Mouse (Mus musculus) forebrain, embryonic 11.5 days (tissue): Measurements from ENCODE around the gene Nphp1. TPM values are rescaled to one million over a fixed set of nuclear protein-coding genes. Genes with fewer than 3 reads are reported as not detected.

Experiments
- ATAC-seq: fragments of 200-750 bp; cut with Nextera tagmentation; replicated peaks from 2 replicates; pipeline ENCODE4 v1.8.0; 2017; ENCODE audit warnings: moderate TSS enrichment; ENCODE audit not compliant: low FRiP score
- DNase-seq: peaks from one replicate; pipeline ENCODE4 v3.0.0-alpha.2; 2017; ENCODE audit warnings: low spot score
- H3K27ac ChIP-seq: fragments of 300-500 bp; sonication (generic); 2 replicates; pipeline ENCODE4 v1.5.1; 2014; ENCODE audit warnings: low read depth, low read length
- H3K27me3 ChIP-seq: fragments of 300-500 bp; sonication (generic); 2 replicates; pipeline ENCODE4 v1.6.1; 2014; ENCODE audit warnings: mild to moderate bottlenecking, low read length, mixed read lengths; ENCODE audit not compliant: control insufficient read depth, insufficient read depth
- H3K36me3 ChIP-seq: fragments of 300-500 bp; sonication (generic); 2 replicates; pipeline ENCODE4 v1.6.1; 2014; ENCODE audit warnings: mild to moderate bottlenecking, low read length, moderate library complexity, mixed read lengths; ENCODE audit not compliant: control insufficient read depth, insufficient read depth
- H3K4me1 ChIP-seq: fragments of 300-500 bp; sonication (generic); replicated peaks from 2 replicates; pipeline ENCODE4 v1.6.1; 2014; ENCODE audit warnings: low read length, mixed read lengths; ENCODE audit not compliant: control insufficient read depth, insufficient read depth
- H3K4me2 ChIP-seq: fragments of 300-500 bp; sonication (generic); 2 replicates; pipeline ENCODE4 v1.6.1; 2014; ENCODE audit warnings: low read depth, mild to moderate bottlenecking, low read length, moderate library complexity, mixed read lengths; ENCODE audit not compliant: severe bottlenecking
- H3K4me3 ChIP-seq: fragments of 300-500 bp; sonication (generic); 2 replicates; pipeline ENCODE4 v1.5.1; 2014; ENCODE audit warnings: low read depth, low read length
- H3K9ac ChIP-seq: fragments of 300-500 bp; sonication (generic); 2 replicates; pipeline ENCODE4 v1.6.1; 2014; ENCODE audit warnings: low read length
- H3K9me3 ChIP-seq: fragments of 300-500 bp; sonication (generic); 2 replicates; pipeline ENCODE4 v1.6.1; 2016; ENCODE audit warnings: low read length, mixed read lengths; ENCODE audit not compliant: control insufficient read depth
- WGBS: fragments of 180-500 bp; shearing (Covaris S2); extraction: QIAGEN DNeasy Blood & Tissue Kit; methylation state at CpG from one replicate; pipeline ENCODE4 v1.1.7; 2014; 5-methylcytosine and 5-hydroxymethylcytosine counted together
- polyA plus RNA-seq: library from polyadenylated mRNA; unstranded; fragments of >200 nt; fragmentation: Nextera tagmentation; extraction: Ambion mirVana; gene quantifications from 2 replicates; pipeline ENCODE4 v1.2.1, GENCODE M21; 2014

Gene Nphp1
- 34.1 and 36.0 TPM in 2 replicates for polyA plus RNA-seq

DNA sequence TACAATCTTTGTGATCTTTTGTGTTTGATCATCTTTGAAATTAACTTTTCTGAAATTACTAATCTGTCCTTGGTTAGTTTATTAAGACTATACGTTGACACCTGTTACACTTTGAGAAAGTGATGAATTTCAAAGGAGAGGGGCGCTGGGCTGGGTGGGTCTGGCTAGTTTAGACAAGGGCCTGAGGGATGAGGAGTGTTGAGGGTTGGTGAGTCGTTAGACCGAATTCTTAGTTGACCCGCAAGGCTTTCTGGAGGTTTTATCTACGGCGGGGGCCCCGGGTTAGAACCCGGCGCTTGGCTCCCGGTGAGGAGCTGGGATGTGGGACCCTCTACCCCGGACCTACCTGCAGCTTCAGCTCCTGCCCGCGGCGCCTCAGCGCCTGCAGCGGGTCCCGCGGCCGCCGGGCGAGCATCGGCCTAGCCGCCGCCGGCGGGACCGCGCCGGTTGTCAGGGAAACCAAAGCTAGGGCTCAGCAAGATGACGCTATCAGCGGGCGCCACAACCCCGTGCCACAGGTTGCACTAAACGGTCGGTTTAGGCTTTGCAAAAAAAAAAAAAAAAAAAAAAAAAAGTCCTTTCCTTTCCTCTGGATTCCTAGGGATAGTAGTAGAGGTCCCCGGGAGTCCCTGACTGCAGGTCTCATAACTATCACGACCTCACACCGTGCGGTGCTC, at the start of gene Nphp1:
Gene Nphp1 (minus strand): TSS at position 458 of the 677 bp plus-strand sequence.
- Histone ChIP-seq H3K36me3 (no peaks in the 10 kb centered on the region), H3K9ac (peak within 1 kb of the TSS; percentile 87), H3K4me1 (peaks cover 7% of the 10 kb centered on the region; the same call in 1 of the 2 replicates), H3K4me2 (peak within 1 kb of the TSS; percentile 83), H3K27me3 (no peaks in the 10 kb centered on the region), H3K27ac (peak within 1 kb of the TSS; percentile 50; the same call in 1 of the 2 replicates), H3K4me3 (peak within 1 kb of the TSS; percentile 60), H3K9me3 (no peaks in the 10 kb centered on the region)
- ATAC-seq, result peak; percentile 77
- DNase-seq, result peak; percentile 91
- WGBS, result under 1% methylated on average over 40 of the region's 40 CpGs

DNA sequence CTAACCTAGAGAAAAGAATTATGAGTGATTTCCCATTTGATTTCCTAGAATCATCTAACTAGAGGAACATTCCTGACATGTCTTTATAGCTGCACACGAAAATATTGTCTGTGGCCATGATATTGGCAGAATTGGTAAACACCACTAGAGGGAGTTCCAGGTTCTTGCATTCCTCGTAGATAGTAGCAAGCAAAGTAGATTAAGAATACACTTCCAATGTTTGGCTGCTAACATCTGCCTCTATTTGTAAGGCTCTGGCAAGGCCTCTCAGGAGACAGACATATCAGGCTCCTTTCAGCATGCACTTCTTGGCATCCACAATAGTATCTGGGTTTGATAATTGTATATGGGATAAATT, 44.1 kb upstream of the Nphp1 start:
- Histone ChIP-seq H3K4me3 (no peak overlapping the region), H3K36me3 (no peaks in the 10 kb centered on the region; the same call in 1 of the 2 replicates), H3K4me2 (no peak overlapping the region), H3K9me3 (no peaks in the 10 kb centered on the region), H3K27ac (no peak overlapping the region), H3K27me3 (no peaks in the 10 kb centered on the region), H3K4me1 (peaks cover 3% of the 10 kb centered on the region; the same call in 1 of the 2 replicates), H3K9ac (no peak overlapping the region)
- no peak for DNase-seq
- WGBS, result 27% methylated on average over 2 of the region's 2 CpGs
- no peak for ATAC-seq

DNA sequence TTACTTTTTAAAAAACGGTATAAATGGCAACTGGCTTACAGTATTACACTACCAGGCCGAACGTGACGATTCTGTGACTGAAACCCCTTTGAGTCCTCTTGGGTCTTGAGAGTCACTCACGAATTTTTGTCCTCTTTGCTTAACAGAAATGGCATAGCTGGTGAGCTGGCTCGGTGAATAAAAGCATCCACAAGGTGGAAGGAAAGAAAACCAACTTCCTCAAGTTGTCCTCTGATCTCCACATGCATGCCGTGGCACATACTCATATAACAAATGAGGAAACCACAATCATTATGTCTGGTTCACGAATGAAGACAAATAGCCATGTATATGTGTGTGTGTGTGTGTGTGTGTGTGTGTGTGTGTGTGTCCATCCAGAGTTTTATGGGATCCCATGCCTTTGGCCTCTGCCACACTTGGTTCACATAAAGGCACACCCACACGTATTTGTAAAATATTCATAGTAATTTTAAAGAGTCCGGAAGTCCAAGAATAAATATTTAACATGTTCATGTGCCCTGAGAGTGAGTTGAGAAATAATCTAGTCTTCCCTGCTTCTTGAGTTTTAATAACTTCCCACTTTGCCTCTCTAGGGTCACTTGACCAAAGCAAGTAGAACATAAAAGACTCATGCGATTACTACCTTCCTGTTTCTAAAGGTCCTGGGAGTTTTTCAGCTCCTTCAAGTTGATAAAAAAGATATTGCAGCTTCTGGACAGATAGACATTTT, 43.6 kb upstream of the Nphp1 start:
- Histone ChIP-seq H3K9me3 (no peaks in the 10 kb centered on the region), H3K4me3 (peak overlapping the region; percentile 75), H3K9ac (peak overlapping the region; percentile 37; the same call in 1 of the 2 replicates), H3K4me1 (peaks cover 3% of the 10 kb centered on the region; the same call in 1 of the 2 replicates), H3K36me3 (no peaks in the 10 kb centered on the region; the same call in 1 of the 2 replicates), H3K27me3 (no peaks in the 10 kb centered on the region), H3K27ac (no peak overlapping the region), H3K4me2 (peak overlapping the region; percentile 53; the same call in 1 of the 2 replicates)
- 43% methylated on average over 11 of the region's 11 CpGs for WGBS
- DNase-seq, result no peak
- peak; percentile 30; the same call in 1 of the 2 replicates for ATAC-seq

DNA sequence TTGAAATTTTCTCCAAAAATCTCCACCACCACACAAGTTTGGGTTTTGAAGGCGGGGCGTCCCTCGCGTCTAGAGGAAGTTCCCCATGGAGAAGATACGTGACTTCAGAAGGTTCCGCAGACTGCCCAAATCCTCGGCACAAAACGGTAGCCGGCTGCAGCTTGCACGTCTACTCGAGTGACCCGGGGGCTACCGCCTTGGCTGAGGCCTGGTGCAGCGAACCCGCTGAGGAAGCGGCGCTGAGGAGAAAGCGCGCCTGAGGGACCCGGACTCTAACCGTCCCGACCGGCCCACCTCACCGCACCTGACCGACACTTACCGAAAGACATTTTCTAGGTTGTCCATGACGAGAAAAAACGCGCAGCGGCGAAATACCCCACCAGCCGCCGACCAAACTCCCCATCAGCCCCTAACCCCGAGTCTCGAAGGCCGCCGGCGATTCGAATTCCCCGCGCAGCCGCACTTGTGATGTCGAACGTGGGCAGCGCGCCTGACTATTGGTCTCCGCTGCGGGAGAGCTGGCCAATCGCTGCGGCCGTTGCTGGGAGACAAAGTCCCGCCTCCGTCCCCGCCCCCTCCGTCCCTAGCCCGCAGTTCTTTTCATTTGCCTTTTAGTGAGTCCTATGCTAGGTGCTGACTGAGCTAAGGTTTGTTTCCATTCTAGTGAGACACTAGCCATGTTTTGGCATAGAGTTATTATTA, 42.9 kb upstream of the Nphp1 start, which contains the start of gene Bub1:
Gene Bub1 (minus strand): TSS at position 465 of the 702 bp plus-strand sequence.
- peak; percentile 97 for ATAC-seq
- no peak within 1 kb of the TSS for H3K27ac ChIP-seq
- peaks cover 3% of the 10 kb centered on the region; the same call in 1 of the 2 replicates for H3K36me3 ChIP-seq
- peak within 1 kb of the TSS; percentile 75 for H3K4me3 ChIP-seq
- DNase-seq, result peak; percentile 96
- H3K4me2 ChIP-seq, result peak within 1 kb of the TSS; percentile 53
- 0% methylated on average over 56 of the region's 56 CpGs for WGBS
- peaks cover 3% of the 10 kb centered on the region; the same call in 1 of the 2 replicates for H3K4me1 ChIP-seq
- no peaks in the 10 kb centered on the region for H3K27me3 ChIP-seq
- H3K9me3 ChIP-seq, result no peaks in the 10 kb centered on the region
- H3K9ac ChIP-seq, result peak within 1 kb of the TSS; percentile 67

DNA sequence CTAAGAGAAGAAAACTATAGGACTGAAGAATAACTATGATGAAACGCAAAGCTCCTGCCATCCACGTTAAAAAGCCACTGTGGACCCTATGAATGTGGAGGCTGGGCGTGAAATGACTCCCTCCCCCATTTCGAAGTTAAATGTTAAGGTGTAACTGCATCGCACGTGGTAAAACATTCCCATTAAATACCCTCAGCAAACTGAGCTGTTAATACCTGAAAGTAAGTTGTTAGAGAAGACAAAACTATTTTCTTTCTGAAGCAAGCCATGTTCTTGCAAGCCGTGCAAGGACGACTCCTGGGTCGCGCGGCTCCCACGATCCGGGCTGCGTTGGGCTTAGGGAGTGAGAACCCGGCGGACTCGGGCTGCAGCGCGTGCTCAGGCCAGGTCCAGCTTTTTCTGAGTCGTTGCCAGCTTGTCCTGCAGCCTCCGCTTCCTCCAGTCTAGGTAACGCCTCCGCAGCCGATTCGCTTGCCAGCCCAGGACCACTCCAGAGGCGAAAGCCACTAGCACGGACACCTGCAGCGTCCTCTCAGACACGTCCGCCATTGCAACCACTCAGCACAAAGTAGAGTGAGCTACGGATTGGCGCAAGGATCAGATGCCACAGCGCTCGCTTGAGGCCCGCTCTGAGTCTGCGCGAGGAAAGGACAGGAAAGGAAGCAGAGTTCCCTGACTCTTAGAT, 3.4 kb upstream of the Nphp1 start, which contains the start of gene Mtln:
Gene Mtln (minus strand): TSS at position 570 of the 685 bp plus-strand sequence.
- Histone ChIP-seq H3K36me3 (no peaks in the 10 kb centered on the region), H3K27ac (peak within 1 kb of the TSS; percentile 89), H3K9ac (peak within 1 kb of the TSS; percentile 90), H3K4me2 (peak within 1 kb of the TSS; percentile 73), H3K4me3 (peak within 1 kb of the TSS; percentile 73), H3K9me3 (no peaks in the 10 kb centered on the region), H3K27me3 (no peaks in the 10 kb centered on the region), H3K4me1 (peaks cover 7% of the 10 kb centered on the region; the same call in 1 of the 2 replicates)
- peak; percentile 91 for DNase-seq
- WGBS, result 1% methylated on average over 37 of the region's 37 CpGs
- peak; percentile 95 for ATAC-seq

DNA sequence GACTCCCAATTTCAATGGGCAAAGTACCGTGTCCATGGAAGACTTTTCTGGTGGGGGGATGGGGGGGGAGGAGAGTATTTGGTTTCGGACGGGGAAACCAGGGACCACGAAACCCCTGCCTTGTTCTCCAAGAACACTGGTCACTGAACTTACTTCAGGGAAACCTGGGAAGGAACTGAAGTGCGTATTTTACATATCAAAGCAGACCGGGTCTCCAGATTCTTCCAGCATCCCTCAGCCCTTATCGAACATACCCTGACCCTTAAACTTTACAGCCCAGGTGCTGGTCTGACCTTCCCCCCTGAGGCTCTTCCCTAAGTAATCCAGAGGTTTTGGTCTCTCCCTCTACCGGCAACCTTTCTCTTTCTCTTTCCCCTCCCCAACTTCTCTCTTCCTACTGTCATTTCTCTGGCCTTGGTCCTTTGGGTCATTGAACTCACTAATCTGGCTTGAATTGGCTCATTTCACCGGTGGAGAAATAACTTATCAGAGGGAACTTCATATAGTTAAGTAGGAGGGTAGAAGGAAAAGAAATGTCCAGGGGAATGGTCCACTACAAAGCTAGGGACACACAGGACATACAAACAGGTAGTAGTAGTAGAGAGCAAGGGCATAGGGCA, 1.1 kb upstream of the Nphp1 start:
- peak overlapping the region; percentile 83 for H3K4me2 ChIP-seq
- H3K9ac ChIP-seq, result peak overlapping the region; percentile 87
- ATAC-seq (no peak), DNase-seq (no peak)
- H3K27ac ChIP-seq, result no peak overlapping the region
- peak overlapping the region; percentile 60 for H3K4me3 ChIP-seq
- H3K36me3 ChIP-seq, result no peaks in the 10 kb centered on the region
- 14% methylated on average over 9 of the region's 9 CpGs for WGBS
- H3K4me1 ChIP-seq, result peaks cover 7% of the 10 kb centered on the region; the same call in 1 of the 2 replicates
- H3K9me3 ChIP-seq, result no peaks in the 10 kb centered on the region
- no peaks in the 10 kb centered on the region for H3K27me3 ChIP-seq

DNA sequence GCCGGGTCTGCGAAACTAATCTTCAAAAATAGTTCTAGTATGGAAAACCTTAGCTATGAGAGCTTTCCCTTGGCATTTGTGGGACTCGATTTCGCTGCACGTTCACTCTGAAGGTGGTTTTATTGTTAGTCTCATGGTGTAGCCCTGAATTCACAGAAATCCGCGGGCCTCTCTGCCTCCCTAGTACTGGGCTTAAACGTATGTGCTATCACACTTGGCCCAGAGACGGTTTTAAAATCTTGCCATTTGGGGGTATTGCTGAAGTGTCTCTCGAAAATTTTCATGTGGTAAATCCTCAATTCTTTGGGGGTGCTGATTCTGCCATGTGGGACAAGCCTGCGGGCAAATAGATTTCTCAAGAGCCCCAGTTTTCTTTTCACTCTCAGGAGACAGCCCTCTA, 441 bp upstream of the Nphp1 start:
- Histone ChIP-seq H3K9me3 (no peaks in the 10 kb centered on the region), H3K27ac (peak overlapping the region; percentile 50; the same call in 1 of the 2 replicates), H3K27me3 (no peaks in the 10 kb centered on the region), H3K4me1 (peaks cover 7% of the 10 kb centered on the region; the same call in 1 of the 2 replicates), H3K4me2 (peak overlapping the region; percentile 83), H3K9ac (peak overlapping the region; percentile 87), H3K4me3 (peak overlapping the region; percentile 60), H3K36me3 (no peaks in the 10 kb centered on the region)
- ATAC-seq (no peak), DNase-seq (no peak)
- WGBS, result 5% methylated on average over 11 of the region's 11 CpGs
